In genomic region chr17:44738121-44738637, GRCm38 (mm10) we compare ENCODE assay signal across 8 mouse cellular contexts. TPM values are rescaled to one million over a fixed set of nuclear protein-coding genes. Genes with fewer than 3 reads are reported as not detected.
DNase-seq lines count a peak whose midpoint lies in the region; ATAC-seq lines count a peak whose summit lies in the region.

No protein-coding gene starts in this region.

- peak overlapping the region; percentile 42 for H3K4me2 ChIP-seq in intestine, embryonic 15.5 days (replicated peaks)
- H3K4me2 ChIP-seq in neural tube, embryonic 11.5 days (ENCODE audit: low read depth) = 0 out of 2 replicates have a peak overlapping the region, but pooled peaks have one; percentile 3

- ATAC-seq in frontal cortex, adult (ENCODE audit: low TSS enrichment) = peak; percentile 8; the same call in 1 of the 2 replicates
- ATAC-seq in intestine, embryonic 15.5 days = no peak
- ATAC-seq in neural tube, embryonic 11.5 days (ENCODE audit: insufficient read depth, low FRiP score, low TSS enrichment) = no peak

- H3K4me1 ChIP-seq in intestine, embryonic 15.5 days (replicated peaks) = peaks cover 26% of the 10 kb centered on the region
- H3K4me1 ChIP-seq in neural tube, embryonic 11.5 days (ENCODE audit: control insufficient read depth, insufficient read depth, low read length) = peaks cover 12% of the 10 kb centered on the region

- H3K27me3 ChIP-seq in intestine, embryonic 15.5 days (replicated peaks) = peaks cover 52% of the 10 kb centered on the region
- H3K27me3 ChIP-seq in neural tube, embryonic 11.5 days (ENCODE audit: control insufficient read depth, insufficient read depth, low read length) = peaks cover 69% of the 10 kb centered on the region

- no peaks in the 10 kb centered on the region for H3K36me3 ChIP-seq in intestine, embryonic 15.5 days
- H3K36me3 ChIP-seq in neural tube, embryonic 11.5 days (ENCODE audit: control insufficient read depth, insufficient read depth, low read length) = no peaks in the 10 kb centered on the region

- no peak for DNase-seq in frontal cortex, postnatal 25 days (ENCODE audit: low spot score in 2 of 2)
- peak; percentile 24 to 46 for DNase-seq in right cerebral cortex, adult 2 months (ENCODE audit: low spot score in 2 of 2)
- no peak for DNase-seq in right cerebral cortex, postnatal 10 days (ENCODE audit: low spot score in 2 of 2)
- DNase-seq in neural tube, embryonic 11.5 days (ENCODE audit: low spot score) = peak; percentile 40
- DNase-seq in ovary, postnatal 10 days (ENCODE audit: low spot score) = no peak
- DNase-seq in ovary, postnatal 36 days (ENCODE audit: low spot score) = no peak

- peak overlapping the region; percentile 19 for H3K4me3 ChIP-seq in intestine, embryonic 15.5 days (replicated peaks)
- H3K4me3 ChIP-seq in neural tube, embryonic 11.5 days (ENCODE audit: low read depth, low read length) = no peak overlapping the region

- H3K9me3 ChIP-seq in intestine, embryonic 15.5 days = no peaks in the 10 kb centered on the region
- H3K9me3 ChIP-seq in neural tube, embryonic 11.5 days (ENCODE audit: control insufficient read depth, low read length) = no peaks in the 10 kb centered on the region

- H3K27ac ChIP-seq in intestine, embryonic 15.5 days = no peak overlapping the region
- no peak overlapping the region for H3K27ac ChIP-seq in neural tube, embryonic 11.5 days (ENCODE audit: low read depth, low read length)

- no peak overlapping the region for H3K9ac ChIP-seq in intestine, embryonic 15.5 days
- H3K9ac ChIP-seq in neural tube, embryonic 11.5 days (ENCODE audit: low read length) = no peak overlapping the region

- 4% methylated on average over 21 of the region's 22 CpGs for WGBS in intestine, embryonic 15.5 days
- WGBS in neural tube, embryonic 11.5 days = 1% methylated on average over 16 of the region's 22 CpGs

RNA-seq across cellular contexts. Expression of gene Supt3, which starts 38.8 kb away (rescaled TPM):
- polyA plus RNA-seq in intestine, embryonic 15.5 days (2015; fragmentation: Nextera tagmentation; extraction: Ambion mirVana) = 17.6 and 18.6 TPM in 2 replicates
- 23.4 and 23.8 TPM in 2 replicates for polyA plus RNA-seq in neural tube, embryonic 11.5 days (2014; fragmentation: Nextera tagmentation; extraction: Ambion mirVana)

Comparison
In these comparisons a context has a peak if more than half of its experiments do, and no peak if none do; other contexts are left out.
1. DNase-seq: peak in right cerebral cortex, adult 2 months (2 of 2) and neural tube, embryonic 11.5 days (single experiment); none in frontal cortex, postnatal 25 days (0 of 2), right cerebral cortex, postnatal 10 days (0 of 2), ovary, postnatal 10 days (single experiment) and ovary, postnatal 36 days (single experiment).